Mouse (Mus musculus): ENCODE data around the gene Zfand2b. TPM values are rescaled to one million over a fixed set of nuclear protein-coding genes. Genes with fewer than 3 reads are reported as not detected.

The Zfand2b gene
- 38.9 TPM for polyA plus RNA-seq (2015; fragmentation: Illumina TruSeq; extraction: RNeasy Lipid Tissue Mini Kit (QIAGEN cat#74804); ENCODE audit: low read depth, low replicate concordance)

GRCm38 (mm10) chr1:75168472-75169464 is at the start of gene Zfand2b:
Zfand2b (plus strand) TSS chr1:75168646.

DNA sequence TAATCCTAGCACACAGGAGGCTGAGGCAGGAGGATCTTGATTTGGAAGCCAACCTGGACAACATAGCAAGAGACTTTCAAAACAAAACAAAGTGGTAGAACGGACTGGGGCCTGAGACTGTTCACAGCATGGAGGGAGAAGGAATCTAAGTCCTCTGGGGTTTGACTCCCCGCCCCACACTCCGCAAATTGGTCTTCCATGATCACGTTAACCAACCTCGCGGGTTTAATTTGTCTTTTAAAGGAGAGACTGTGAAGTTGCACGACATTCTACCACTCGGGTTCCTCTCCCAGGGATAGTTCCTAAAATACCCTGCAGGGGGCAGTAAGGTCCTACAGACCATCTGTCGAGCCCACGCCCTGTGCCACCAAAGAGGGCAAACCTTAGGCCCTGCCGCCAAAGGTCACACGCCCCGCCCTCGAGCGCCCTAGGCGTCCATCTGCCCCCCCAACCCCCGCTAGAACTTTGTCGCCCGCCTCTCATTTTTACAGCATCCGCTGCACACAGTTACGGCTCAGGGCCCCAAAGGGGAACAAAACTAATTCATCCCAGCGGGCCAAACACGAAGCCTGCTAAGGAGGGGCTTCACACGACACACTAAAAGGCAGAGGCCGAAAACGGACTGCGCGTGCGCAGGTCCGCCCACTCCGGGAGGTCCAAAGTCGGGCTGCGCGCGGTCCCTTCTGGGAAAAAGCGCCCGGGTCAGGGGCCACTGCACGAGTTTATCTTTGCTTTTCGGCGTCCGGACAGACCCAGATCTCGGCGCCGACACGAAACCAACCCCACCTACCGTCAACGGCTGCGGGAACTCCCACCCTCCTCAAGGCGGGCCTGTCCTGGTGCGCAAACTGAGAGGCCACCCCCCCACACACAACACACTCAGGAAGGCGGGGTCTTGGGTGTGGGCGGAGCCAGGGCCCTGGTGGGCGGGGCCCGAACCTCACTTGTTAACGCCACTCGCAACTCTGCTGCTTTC is 43.8 kb upstream of the Zfand2b start, which contains the start of gene Nhej1:
Gene Nhej1, minus strand, starts transcription at position 855 of the 976 bp plus-strand sequence.

DNA sequence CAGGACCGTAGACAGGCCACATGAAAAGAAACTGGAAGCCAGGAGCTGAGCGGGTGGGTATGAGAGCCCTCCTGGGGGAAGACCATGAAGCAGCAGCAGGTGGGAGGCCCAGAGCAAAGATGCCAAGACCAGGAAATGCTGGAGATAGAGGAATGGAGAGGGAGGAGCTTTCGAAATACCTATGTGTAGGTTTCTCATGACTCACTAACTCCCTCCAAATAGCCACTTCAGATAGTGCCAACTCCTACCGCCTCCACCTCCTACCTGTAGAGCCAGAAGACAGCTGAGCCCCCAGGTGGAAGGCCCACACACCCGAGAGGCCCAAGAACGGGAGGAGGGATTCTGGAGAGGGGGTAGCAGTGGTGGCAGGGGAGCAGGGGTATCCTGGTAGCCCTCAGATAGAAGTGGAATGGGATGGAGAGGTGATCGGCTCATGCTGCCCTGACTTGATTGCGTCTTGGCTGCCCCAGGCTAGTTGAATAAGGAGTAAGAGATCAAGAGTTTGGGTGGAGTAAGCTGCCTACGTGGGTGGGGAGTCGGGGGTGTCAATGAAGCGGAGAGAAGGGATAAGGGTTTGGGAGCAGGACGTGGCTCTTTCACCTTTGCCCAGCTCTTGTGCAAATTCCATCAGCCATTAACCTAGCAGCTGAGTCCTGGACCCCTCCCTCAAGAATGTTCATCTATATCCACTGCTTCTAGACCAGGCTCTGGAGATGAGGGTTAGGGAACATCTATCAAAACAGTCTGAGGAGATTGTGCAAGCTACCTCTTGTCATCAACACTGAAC is 34.8 kb upstream of the Zfand2b start, which contains the start of gene Slc23a3:
Gene Slc23a3, minus strand, starts transcription at position 470 of the 787 bp plus-strand sequence.

DNA sequence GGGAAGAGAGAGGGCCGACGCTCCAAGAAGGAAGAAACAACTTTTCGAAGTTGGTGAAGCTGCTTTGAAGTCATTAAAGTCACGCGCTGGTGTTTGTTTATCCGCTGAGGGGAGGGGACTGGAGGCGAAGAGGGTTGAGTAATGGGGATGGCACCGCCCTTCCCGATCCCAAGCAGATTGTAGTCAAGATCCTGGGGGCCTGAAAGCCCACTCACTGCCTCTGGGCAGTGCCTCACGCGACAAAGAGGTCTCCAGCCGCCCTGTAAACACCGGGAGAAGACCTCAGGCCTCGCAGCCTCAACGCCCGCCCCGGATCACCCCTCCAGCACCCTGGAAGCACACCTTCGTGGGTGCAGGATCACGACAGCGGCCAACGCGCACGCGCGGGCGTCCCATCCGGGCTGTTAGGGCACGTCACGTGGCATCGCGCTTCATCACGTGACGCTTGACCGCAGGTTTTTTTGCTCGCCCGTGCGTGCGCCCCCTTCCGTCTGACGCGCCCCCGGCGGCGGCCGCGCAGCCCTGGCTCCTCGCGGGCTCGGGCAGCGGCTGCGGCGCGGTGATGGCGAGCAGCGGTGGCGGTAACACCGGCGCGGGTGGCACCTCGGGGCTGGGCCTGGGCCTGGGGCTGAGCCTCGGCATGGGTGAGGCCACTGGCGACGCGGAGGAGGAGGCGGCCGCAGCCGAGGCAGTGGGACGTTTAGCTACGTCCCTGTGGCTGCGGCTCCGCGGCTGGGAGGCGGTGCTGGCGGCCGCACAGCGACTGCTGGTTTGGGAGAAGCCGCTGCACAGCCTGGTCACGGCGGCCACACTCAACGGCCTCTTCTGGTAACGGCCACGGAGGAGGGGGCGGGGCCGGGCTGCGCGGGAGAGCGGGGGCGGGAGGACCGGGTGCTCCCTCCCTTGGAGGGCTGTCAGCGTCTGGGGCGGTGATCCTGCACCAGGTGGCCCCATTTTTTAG is 25.9 kb upstream of the Zfand2b start, which contains the start of the genes Cnppd1 and Retreg2:
Gene Cnppd1, minus strand, starts transcription at position 411 of the 961 bp plus-strand sequence.
Gene Retreg2, plus strand, starts transcription at position 478 of the 961 bp plus-strand sequence.

DNA sequence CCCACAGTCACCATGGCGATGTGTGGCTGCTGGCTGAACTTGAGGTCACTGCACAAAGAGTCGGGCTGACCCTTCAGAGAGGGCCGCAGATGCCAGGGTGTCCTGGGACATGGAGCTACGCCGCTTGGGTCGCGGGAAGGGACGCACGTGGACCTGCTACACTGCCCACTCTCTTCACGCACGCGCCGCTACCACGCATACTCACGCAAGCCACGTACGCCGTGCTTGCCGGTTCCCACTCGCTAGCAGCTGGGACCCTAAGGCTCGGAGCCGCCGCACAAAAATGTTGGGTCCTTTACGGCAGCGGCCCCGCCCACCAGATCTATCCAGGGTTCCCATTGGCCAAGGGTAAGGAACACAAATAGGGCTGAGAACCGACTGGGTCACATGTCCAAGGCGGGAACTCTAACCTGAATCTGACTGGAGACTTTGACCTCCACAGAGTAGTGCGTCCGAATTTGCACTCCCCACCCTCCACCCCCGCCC is 11.7 kb downstream of the Zfand2b start, which contains the start of gene Abcb6:
Gene Abcb6, minus strand, starts transcription at position 288 of the 486 bp plus-strand sequence.

GRCm38 (mm10) chr1:75191622-75192402 is 23.4 kb downstream of the Zfand2b start, which contains the start of the genes Ankzf1 and Atg9a:
Ankzf1 (plus strand) TSS chr1:75192151.
Atg9a (minus strand) TSS chr1:75192196.

DNA sequence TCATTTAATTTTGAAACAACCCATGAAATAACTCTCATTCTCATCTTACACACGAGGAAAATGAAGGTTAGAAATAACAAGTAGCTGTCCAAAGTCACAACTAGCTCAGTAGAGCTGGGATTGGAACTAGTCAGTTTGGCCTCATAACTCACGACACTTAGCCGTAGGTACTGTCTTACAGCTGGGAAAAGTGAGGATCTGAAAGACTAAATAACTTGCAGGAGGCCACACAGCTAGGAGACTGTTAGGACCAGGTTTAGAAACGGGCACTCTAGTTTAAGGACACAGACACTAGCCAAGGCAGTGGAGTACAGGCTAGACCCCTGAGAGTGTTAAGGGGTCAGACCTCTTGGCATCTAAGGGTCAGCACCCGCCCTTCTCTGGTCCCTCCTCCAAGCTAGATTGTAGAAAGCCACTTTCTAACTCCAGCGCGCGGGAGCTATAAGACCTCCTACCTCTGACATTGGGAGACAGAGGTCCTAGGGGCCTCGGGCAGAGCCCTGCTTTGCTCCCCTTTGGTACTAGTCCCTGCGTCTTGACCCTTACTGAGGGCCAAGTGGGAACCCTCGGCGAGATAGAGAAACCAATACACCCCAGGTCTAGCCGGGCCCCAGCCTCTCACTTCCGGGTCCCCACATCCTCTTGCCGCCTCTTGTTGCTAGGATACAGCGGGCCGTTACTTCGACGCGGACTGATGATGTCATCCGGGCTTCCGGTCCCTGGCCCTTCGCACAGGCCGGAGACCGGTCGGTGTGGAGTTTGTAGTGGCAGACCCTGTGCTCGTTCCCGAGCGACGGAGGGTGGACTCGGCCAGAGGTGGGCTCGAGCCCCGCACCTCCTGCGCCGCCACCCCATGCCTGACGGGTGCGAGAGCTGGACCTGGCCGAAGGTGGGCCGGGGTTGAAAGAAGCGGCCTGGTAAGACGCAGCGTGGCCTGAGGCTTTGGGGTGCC is 42.0 kb downstream of the Zfand2b start, which contains the start of the genes Glb1l and Stk16:
Gene Glb1l, minus strand, starts transcription at position 678 of the 952 bp plus-strand sequence.
Gene Stk16, plus strand, starts transcription at position 703 of the 952 bp plus-strand sequence.

GRCm38 (mm10) chr1:75219531-75219930 is 51.1 kb downstream of the Zfand2b start, which contains the start of gene Tuba4a:
Tuba4a (minus strand) TSS chr1:75219865.

Other genes starting within 250 kb of the Zfand2b start
- 3.9 TPM for gene Cfap65, start 233.0 kb upstream of the Zfand2b start, polyA plus RNA-seq (2015; fragmentation: Illumina TruSeq; extraction: RNeasy Lipid Tissue Mini Kit (QIAGEN cat#74804); ENCODE audit: low read depth, low replicate concordance)
- 0.30 TPM for gene Ihh, start 217.0 kb upstream of the Zfand2b start, polyA plus RNA-seq (2015; fragmentation: Illumina TruSeq; extraction: RNeasy Lipid Tissue Mini Kit (QIAGEN cat#74804); ENCODE audit: low read depth, low replicate concordance)
- gene Nhej1, start 43.4 kb upstream of the Zfand2b start, polyA plus RNA-seq (2015; fragmentation: Illumina TruSeq; extraction: RNeasy Lipid Tissue Mini Kit (QIAGEN cat#74804); ENCODE audit: low read depth, low replicate concordance) = 2.9 TPM
- 1.2 TPM for gene Slc23a3, start 34.8 kb upstream of the Zfand2b start, polyA plus RNA-seq (2015; fragmentation: Illumina TruSeq; extraction: RNeasy Lipid Tissue Mini Kit (QIAGEN cat#74804); ENCODE audit: low read depth, low replicate concordance)
- 32.5 TPM for gene Cnppd1, start 25.9 kb upstream of the Zfand2b start, polyA plus RNA-seq (2015; fragmentation: Illumina TruSeq; extraction: RNeasy Lipid Tissue Mini Kit (QIAGEN cat#74804); ENCODE audit: low read depth, low replicate concordance)
- gene Retreg2, start 25.9 kb upstream of the Zfand2b start, polyA plus RNA-seq (2015; fragmentation: Illumina TruSeq; extraction: RNeasy Lipid Tissue Mini Kit (QIAGEN cat#74804); ENCODE audit: low read depth, low replicate concordance) = 177 TPM
- gene Abcb6, start 11.7 kb downstream of the Zfand2b start, polyA plus RNA-seq (2015; fragmentation: Illumina TruSeq; extraction: RNeasy Lipid Tissue Mini Kit (QIAGEN cat#74804); ENCODE audit: low read depth, low replicate concordance) = 16.0 TPM
- 23.9 TPM for gene Ankzf1, start 23.5 kb downstream of the Zfand2b start, polyA plus RNA-seq (2015; fragmentation: Illumina TruSeq; extraction: RNeasy Lipid Tissue Mini Kit (QIAGEN cat#74804); ENCODE audit: low read depth, low replicate concordance)
- gene Atg9a, start 23.6 kb downstream of the Zfand2b start, polyA plus RNA-seq (2015; fragmentation: Illumina TruSeq; extraction: RNeasy Lipid Tissue Mini Kit (QIAGEN cat#74804); ENCODE audit: low read depth, low replicate concordance) = 87.2 TPM
- gene Glb1l, start 42.2 kb downstream of the Zfand2b start, polyA plus RNA-seq (2015; fragmentation: Illumina TruSeq; extraction: RNeasy Lipid Tissue Mini Kit (QIAGEN cat#74804); ENCODE audit: low read depth, low replicate concordance) = 9.7 TPM
- gene Stk16, start 42.2 kb downstream of the Zfand2b start, polyA plus RNA-seq (2015; fragmentation: Illumina TruSeq; extraction: RNeasy Lipid Tissue Mini Kit (QIAGEN cat#74804); ENCODE audit: low read depth, low replicate concordance) = 131 TPM
- 815 TPM for gene Tuba4a, start 51.2 kb downstream of the Zfand2b start, polyA plus RNA-seq (2015; fragmentation: Illumina TruSeq; extraction: RNeasy Lipid Tissue Mini Kit (QIAGEN cat#74804); ENCODE audit: low read depth, low replicate concordance)
- gene A630095N17Rik, start 63.5 kb downstream of the Zfand2b start, polyA plus RNA-seq (2015; fragmentation: Illumina TruSeq; extraction: RNeasy Lipid Tissue Mini Kit (QIAGEN cat#74804); ENCODE audit: low read depth, low replicate concordance) = not detected
- gene Dnajb2, start 67.8 kb downstream of the Zfand2b start, polyA plus RNA-seq (2015; fragmentation: Illumina TruSeq; extraction: RNeasy Lipid Tissue Mini Kit (QIAGEN cat#74804); ENCODE audit: low read depth, low replicate concordance) = 126 TPM
- 334 TPM for gene Ptprn, start 95.9 kb downstream of the Zfand2b start, polyA plus RNA-seq (2015; fragmentation: Illumina TruSeq; extraction: RNeasy Lipid Tissue Mini Kit (QIAGEN cat#74804); ENCODE audit: low read depth, low replicate concordance)
- gene Resp18, start 109.8 kb downstream of the Zfand2b start, polyA plus RNA-seq (2015; fragmentation: Illumina TruSeq; extraction: RNeasy Lipid Tissue Mini Kit (QIAGEN cat#74804); ENCODE audit: low read depth, low replicate concordance) = 298 TPM
- gene Dnpep, start 149.3 kb downstream of the Zfand2b start, polyA plus RNA-seq (2015; fragmentation: Illumina TruSeq; extraction: RNeasy Lipid Tissue Mini Kit (QIAGEN cat#74804); ENCODE audit: low read depth, low replicate concordance) = 71.3 TPM
- gene Des, start 191.7 kb downstream of the Zfand2b start, polyA plus RNA-seq (2015; fragmentation: Illumina TruSeq; extraction: RNeasy Lipid Tissue Mini Kit (QIAGEN cat#74804); ENCODE audit: low read depth, low replicate concordance) = 2.4 TPM
- gene Speg, start 206.7 kb downstream of the Zfand2b start, polyA plus RNA-seq (2015; fragmentation: Illumina TruSeq; extraction: RNeasy Lipid Tissue Mini Kit (QIAGEN cat#74804); ENCODE audit: low read depth, low replicate concordance) = 92.7 TPM

All from brain, adult 10 weeks (tissue).